Mouse (Mus musculus) liver, embryonic 11.5 days (tissue): Measurements from ENCODE around the gene Spg11. TPM values are rescaled to one million over a fixed set of nuclear protein-coding genes. Genes with fewer than 3 reads are reported as not detected.

Source experiments
- ATAC-seq: fragments of 200-750 bp; cut with Nextera tagmentation; replicated peaks from 2 replicates; pipeline ENCODE4 v1.8.0; 2017; ENCODE audit warnings: moderate number of reproducible peaks, mild to moderate bottlenecking, moderate TSS enrichment, moderate library complexity; ENCODE audit not compliant: low FRiP score
- DNase-seq: peaks from one replicate; pipeline ENCODE4 v3.0.0-alpha.2; 2017; ENCODE audit warnings: low spot score
- H3K27ac ChIP-seq: fragments of 300-500 bp; sonication (generic); 2 replicates; pipeline ENCODE4 v1.5.1; 2014; ENCODE audit warnings: mild to moderate bottlenecking, low read depth, low read length, control low read depth
- H3K27me3 ChIP-seq: fragments of 300-500 bp; sonication (generic); replicated peaks from 2 replicates; pipeline ENCODE4 v1.6.1; 2014; ENCODE audit warnings: low read length, mixed read lengths; ENCODE audit not compliant: control insufficient read depth, insufficient read depth
- H3K36me3 ChIP-seq: fragments of 300-500 bp; sonication (generic); 2 replicates; pipeline ENCODE4 v1.6.1; 2014; ENCODE audit warnings: mild to moderate bottlenecking, low read length, moderate library complexity, mixed read lengths; ENCODE audit not compliant: control insufficient read depth, insufficient read depth
- H3K4me1 ChIP-seq: fragments of 300-500 bp; sonication (generic); replicated peaks from 2 replicates; pipeline ENCODE4 v1.6.1; 2014; ENCODE audit warnings: low read length, mixed read lengths; ENCODE audit not compliant: control insufficient read depth, insufficient read depth
- H3K4me2 ChIP-seq: fragments of 300-500 bp; sonication (generic); 2 replicates; pipeline ENCODE4 v1.6.1; 2014; ENCODE audit warnings: mild to moderate bottlenecking, control low read depth, moderate library complexity
- H3K4me3 ChIP-seq: fragments of 300-500 bp; sonication (generic); 2 replicates; pipeline ENCODE4 v1.5.1; 2014; ENCODE audit warnings: low read depth, low read length, control low read depth
- H3K9ac ChIP-seq: fragments of 300-500 bp; sonication (generic); 2 replicates; pipeline ENCODE4 v1.6.1; 2014; ENCODE audit warnings: low read depth, low read length, control low read depth
- H3K9me3 ChIP-seq: fragments of 300-500 bp; sonication (generic); 2 replicates; pipeline ENCODE4 v1.6.1; 2016; ENCODE audit warnings: low read length, inconsistent platforms, mixed read lengths; ENCODE audit not compliant: control insufficient read depth
- WGBS: fragments of 180-500 bp; shearing (Covaris S2); extraction: QIAGEN DNeasy Blood & Tissue Kit; methylation state at CpG from one replicate; pipeline ENCODE4 v1.1.7; 2014; 5-methylcytosine and 5-hydroxymethylcytosine counted together
- polyA plus RNA-seq: library from polyadenylated mRNA; unstranded; fragments of >200 nt; fragmentation: Nextera tagmentation; extraction: Ambion mirVana; gene quantifications from 2 replicates; pipeline ENCODE4 v1.2.1, GENCODE M21; 2014

Gene Spg11
- polyA plus RNA-seq, 1 experiment from 2014 or later, result 9.3 TPM

DNA sequence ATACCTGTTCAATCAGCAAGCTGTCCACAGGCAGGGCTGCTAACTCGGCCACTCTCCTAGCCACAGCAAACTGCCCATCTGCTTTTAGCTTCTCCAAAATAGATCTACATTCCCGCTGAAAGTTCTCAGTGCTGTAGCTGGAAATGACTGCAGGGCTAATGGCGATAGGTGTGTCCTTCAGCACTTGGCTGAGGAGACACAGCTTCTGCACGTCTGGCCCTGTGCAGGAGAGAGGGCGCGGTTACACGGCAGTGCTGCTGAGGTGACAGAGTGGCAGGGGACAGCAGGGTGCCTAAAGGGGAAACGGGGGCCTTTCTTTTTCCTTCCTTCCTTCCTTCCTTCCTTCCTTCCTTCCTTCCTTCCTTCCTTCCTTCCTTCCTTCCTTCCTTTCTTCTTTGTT lies 51.9 kb downstream of the Spg11 start:
- Histone ChIP-seq H3K9me3 (no peaks in the 10 kb centered on the region), H3K4me1 (no peaks in the 10 kb centered on the region), H3K4me2 (no peak overlapping the region), H3K27me3 (no peaks in the 10 kb centered on the region), H3K9ac (no peak overlapping the region), H3K27ac (no peak overlapping the region), H3K36me3 (peaks cover 5% of the 10 kb centered on the region; the same call in 1 of the 2 replicates), H3K4me3 (no peak overlapping the region)
- 76% methylated on average over 8 of the region's 8 CpGs for WGBS
- DNase-seq (no peak), ATAC-seq (no peak)

DNA sequence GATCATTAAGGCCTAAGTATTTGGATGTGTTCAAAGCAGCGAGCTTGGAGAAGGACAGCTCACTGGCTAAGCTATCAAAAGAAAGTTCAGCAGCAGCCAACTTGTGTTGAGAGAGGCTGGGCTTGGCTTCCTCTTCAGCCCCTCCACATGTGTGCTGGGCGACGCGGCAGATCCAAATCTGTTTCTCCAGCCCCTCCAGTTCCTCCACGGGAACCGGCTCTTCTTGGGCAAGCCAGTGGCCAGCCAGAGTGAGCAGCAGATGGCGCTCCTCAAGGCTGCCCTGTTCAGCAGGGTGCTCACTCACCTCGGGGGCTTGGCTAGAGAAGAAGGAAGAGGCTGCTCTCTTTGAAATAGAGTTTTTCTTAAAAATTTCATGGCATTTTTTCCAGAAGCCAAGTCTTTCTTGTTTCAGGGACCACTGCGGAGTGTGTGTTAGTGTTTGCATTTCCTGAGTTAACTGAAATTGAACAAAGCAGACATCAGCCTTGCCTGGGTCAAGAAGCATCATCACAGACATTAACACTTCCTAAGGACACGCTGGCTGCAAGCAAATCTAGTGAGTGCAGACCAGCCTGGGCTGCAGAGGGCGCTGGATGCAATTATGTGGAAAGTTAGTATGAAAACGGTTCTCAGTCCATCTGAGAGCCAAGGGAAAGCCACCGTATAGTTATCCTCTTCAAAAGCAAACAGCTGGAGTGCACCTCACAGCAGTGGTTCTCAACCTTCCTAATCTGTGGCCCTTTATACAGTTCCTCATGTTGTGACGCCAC lies 52.8 kb downstream of the Spg11 start:
- Histone ChIP-seq H3K27me3 (no peaks in the 10 kb centered on the region), H3K36me3 (peaks cover 2% of the 10 kb centered on the region; the same call in 1 of the 2 replicates), H3K4me1 (no peaks in the 10 kb centered on the region), H3K9ac (no peak overlapping the region), H3K27ac (no peak overlapping the region), H3K4me2 (no peak overlapping the region), H3K4me3 (no peak overlapping the region), H3K9me3 (no peaks in the 10 kb centered on the region)
- 46% methylated on average over 14 of the region's 14 CpGs for WGBS
- ATAC-seq (no peak), DNase-seq (no peak)

DNA sequence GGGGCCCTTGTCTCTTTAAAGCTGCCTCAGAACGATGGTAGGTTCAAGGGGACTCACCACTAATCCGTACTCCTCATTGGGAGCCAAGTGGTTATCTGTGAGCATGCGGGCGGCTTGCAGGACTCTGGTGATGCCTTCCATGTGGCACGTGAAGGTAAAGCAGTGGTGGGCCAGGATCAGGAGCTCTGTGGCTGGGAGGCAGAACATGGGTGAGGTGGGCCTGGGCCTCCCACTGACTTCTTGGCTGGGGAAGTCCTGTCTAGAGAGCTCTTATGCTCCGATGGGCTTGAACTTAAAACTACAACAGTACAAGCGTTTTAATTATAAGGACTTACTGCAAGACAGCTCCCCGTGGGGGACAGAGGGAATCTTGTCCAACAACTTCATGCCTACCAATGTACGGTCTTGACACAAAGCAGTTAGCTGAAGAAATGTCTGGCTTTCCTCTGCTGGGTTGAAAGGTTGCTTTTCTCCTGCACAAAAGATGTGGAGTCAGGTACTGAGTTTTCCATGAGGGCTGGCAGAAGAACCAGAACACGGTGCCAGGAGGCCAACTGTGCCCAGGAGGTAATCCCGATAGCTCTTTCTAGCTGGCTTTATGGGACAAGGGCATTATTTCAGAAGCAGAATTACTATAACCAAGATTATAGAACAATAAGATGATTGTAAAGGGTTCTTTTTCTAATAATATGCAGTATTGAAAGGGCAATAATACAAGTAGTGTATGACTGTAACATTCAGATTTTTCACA lies 58.6 kb downstream of the Spg11 start:
- ATAC-seq, result no peak
- peaks cover 19% of the 10 kb centered on the region; the same call in 1 of the 2 replicates for H3K36me3 ChIP-seq
- no peak for DNase-seq

GRCm38 (mm10) chr2:122043926-122044325 lies 74.3 kb downstream of the Spg11 start:
- Histone ChIP-seq H3K9ac (no peak overlapping the region), H3K4me2 (no peak overlapping the region), H3K27me3 (no peaks in the 10 kb centered on the region), H3K27ac (no peak overlapping the region), H3K4me1 (no peaks in the 10 kb centered on the region; the same call in 1 of the 2 replicates), H3K9me3 (no peaks in the 10 kb centered on the region), H3K36me3 (peaks cover 25% of the 10 kb centered on the region; the same call in 1 of the 2 replicates), H3K4me3 (no peak overlapping the region)
- peak; percentile 60; the same call in 1 of the 2 replicates for ATAC-seq
- DNase-seq, result no peak

More for the DNA sequence above, 58.6 kb downstream of the Spg11 start:
- 81% methylated on average over 11 of the region's 11 CpGs for WGBS
- no peaks in the 10 kb centered on the region for H3K27me3 ChIP-seq
- H3K27ac ChIP-seq, result no peak overlapping the region
- H3K9ac ChIP-seq, result no peak overlapping the region
- no peak overlapping the region for H3K4me2 ChIP-seq
- H3K4me1 ChIP-seq, result no peaks in the 10 kb centered on the region
- H3K9me3 ChIP-seq, result no peaks in the 10 kb centered on the region
- H3K4me3 ChIP-seq, result no peak overlapping the region

DNA sequence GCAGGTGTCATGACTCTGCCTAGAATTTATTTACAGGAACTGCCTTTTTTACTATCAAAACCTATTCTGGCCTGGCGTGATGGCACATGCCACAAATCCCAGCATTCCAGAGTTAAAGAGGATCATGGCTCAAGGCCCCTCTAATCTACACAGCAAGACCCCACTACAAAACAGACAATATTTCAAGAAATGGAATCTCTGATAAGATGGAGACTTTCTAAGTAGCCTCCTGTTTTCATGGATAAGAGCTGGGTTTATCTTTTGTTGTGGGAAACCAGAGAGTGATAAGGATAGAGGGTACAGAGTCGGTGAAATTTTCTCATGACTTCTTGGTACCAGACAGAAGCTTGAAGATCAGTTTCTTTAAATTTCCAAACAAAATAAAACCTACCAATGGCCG lies 82.1 kb downstream of the Spg11 start:
- no peak overlapping the region for H3K4me3 ChIP-seq
- peaks cover 20% of the 10 kb centered on the region; the same call in 1 of the 2 replicates for H3K36me3 ChIP-seq
- H3K27me3 ChIP-seq, result no peaks in the 10 kb centered on the region
- peak; percentile 80 for ATAC-seq
- H3K4me1 ChIP-seq, result peaks cover 26% of the 10 kb centered on the region
- H3K9ac ChIP-seq, result no peak overlapping the region
- H3K4me2 ChIP-seq, result peak overlapping the region; percentile 37
- no peaks in the 10 kb centered on the region for H3K9me3 ChIP-seq
- H3K27ac ChIP-seq, result no peak overlapping the region; the same call in 1 of the 2 replicates
- no peak for DNase-seq
- WGBS, result 51% methylated on average over 3 of the region's 3 CpGs

- Histone ChIP-seq H3K36me3 (peaks cover 14% of the 10 kb centered on the region; the same call in 1 of the 2 replicates), H3K4me2 (no peak overlapping the region), H3K4me3 (no peak overlapping the region), H3K9me3 (no peaks in the 10 kb centered on the region), H3K4me1 (peaks cover 33% of the 10 kb centered on the region), H3K27ac (no peak overlapping the region), H3K9ac (no peak overlapping the region), H3K27me3 (no peaks in the 10 kb centered on the region)
- no peak for DNase-seq
- ATAC-seq, result no peak
- WGBS, result 70% methylated on average over 6 of the region's 6 CpGs
These were observed 86.2 kb downstream of the Spg11 start for GRCm38 (mm10) chr2:122031970-122032369.

- WGBS, result 1% methylated on average over 67 of the region's 71 CpGs
- ATAC-seq, result peak; percentile 24
- Histone ChIP-seq H3K4me2 (peak overlapping the region; percentile 57), H3K9me3 (no peaks in the 10 kb centered on the region), H3K9ac (peak overlapping the region; percentile 91), H3K36me3 (peaks cover 11% of the 10 kb centered on the region; the same call in 1 of the 2 replicates), H3K4me1 (peaks cover 16% of the 10 kb centered on the region), H3K4me3 (peak overlapping the region; percentile 82), H3K27me3 (no peaks in the 10 kb centered on the region), H3K27ac (peak overlapping the region; percentile 74)
- peak; percentile 60 for DNase-seq
These were observed 89.2 kb downstream of the Spg11 start for GRCm38 (mm10) chr2:122028756-122029700.
